Mouse (Mus musculus) hindbrain, embryonic 15.5 days (tissue): ENCODE results near the gene Rmi1. TPM values are rescaled to one million over a fixed set of nuclear protein-coding genes. Genes with fewer than 3 reads are reported as not detected.
"Not testable (repeated sequence)": the region's sequence is repeated elsewhere in the genome, so short reads cannot be mapped to it uniquely, and the experiment has no call there.

Source experiments
- ATAC-seq: fragments of 200-750 bp; cut with Nextera tagmentation; 2 replicates; pipeline ENCODE4 v1.8.0; 2017; ENCODE audit warnings: low read depth, moderate number of reproducible peaks, moderate TSS enrichment; ENCODE audit not compliant: low FRiP score
- H3K27ac ChIP-seq: fragments of 300-500 bp; sonication (generic); replicated peaks from 2 replicates; pipeline ENCODE4 v1.5.1; 2015; ENCODE audit warnings: mild to moderate bottlenecking, inconsistent platforms
- H3K27me3 ChIP-seq: fragments of 300-500 bp; sonication (generic); 2 replicates; pipeline ENCODE4 v1.6.1; 2015; ENCODE audit warnings: control low read depth, inconsistent platforms
- H3K36me3 ChIP-seq: fragments of 300-500 bp; sonication (generic); 2 replicates; pipeline ENCODE4 v1.6.1; 2015; ENCODE audit warnings: control low read depth, inconsistent platforms
- H3K4me1 ChIP-seq: fragments of 300-500 bp; sonication (generic); replicated peaks from 2 replicates; pipeline ENCODE4 v1.6.1; 2015; ENCODE audit warnings: control low read depth, inconsistent platforms
- H3K4me2 ChIP-seq: fragments of 300-500 bp; sonication (generic); 2 replicates; pipeline ENCODE4 v1.6.1; 2015; ENCODE audit warnings: moderate library complexity, mild to moderate bottlenecking, inconsistent platforms
- H3K4me3 ChIP-seq: fragments of 300-500 bp; sonication (generic); 2 replicates; pipeline ENCODE4 v1.5.1; 2015; ENCODE audit warnings: mild to moderate bottlenecking, inconsistent platforms
- H3K9ac ChIP-seq: fragments of 300-500 bp; sonication (generic); 2 replicates; pipeline ENCODE4 v1.6.1; 2015; ENCODE audit warnings: inconsistent platforms
- H3K9me3 ChIP-seq: fragments of 300-500 bp; sonication (generic); 2 replicates; pipeline ENCODE4 v1.6.1; 2016; ENCODE audit warnings: control low read depth, inconsistent platforms
- WGBS: fragments of 180-500 bp; shearing (Covaris S2); methylation state at CpG from one replicate; pipeline ENCODE4 v1.1.7; 2015; 5-methylcytosine and 5-hydroxymethylcytosine counted together
- polyA plus RNA-seq: library from polyadenylated mRNA; unstranded; fragments of >200 nt; fragmentation: Nextera tagmentation; extraction: Ambion mirVana; gene quantifications from 2 replicates; pipeline ENCODE4 v1.2.1, GENCODE M21; 2015

The Rmi1 gene
- polyA plus RNA-seq, 1 experiment from 2014 or later: 21.9 TPM

DNA sequence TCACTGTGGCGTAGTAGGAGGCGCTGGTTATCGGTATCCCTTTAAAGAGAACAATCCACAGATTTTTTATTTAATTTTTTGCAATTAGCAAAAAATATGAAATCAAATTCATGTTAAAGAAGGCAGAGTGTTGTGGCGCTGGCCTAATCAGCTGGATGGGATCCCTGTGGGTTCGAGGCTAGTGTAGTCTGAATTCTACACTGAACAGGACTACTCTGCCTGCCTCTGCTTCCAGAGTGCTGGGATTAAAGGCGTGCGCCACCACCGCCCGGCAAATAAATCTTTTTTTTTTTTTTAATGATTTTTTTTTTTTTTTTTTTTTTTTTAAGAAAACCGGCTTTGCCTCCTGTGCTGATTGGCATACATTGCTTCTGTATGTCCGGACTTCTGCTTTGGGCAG, 17.7 kb upstream of the Rmi1 start:
- Histone ChIP-seq H3K4me2 (peak overlapping the region; percentile 91), H3K4me1 (peaks cover 9% of the 10 kb centered on the region; the same call in 1 of the 2 replicates), H3K27ac (no peak overlapping the region), H3K9me3 (no peaks in the 10 kb centered on the region), H3K9ac (peak overlapping the region; percentile 62), H3K36me3 (peaks cover 27% of the 10 kb centered on the region), H3K4me3 (peak overlapping the region; percentile 57), H3K27me3 (no peaks in the 10 kb centered on the region)
- ATAC-seq: 0 out of 2 replicates have a peak, but pooled peaks have one; percentile 23
- 41% methylated on average over 11 of the region's 11 CpGs for WGBS

GRCm38 (mm10) chr13:58384779-58385546, 17.1 kb upstream of the Rmi1 start, which contains the start of gene 2210016F16Rik:
TSS of gene 2210016F16Rik (minus strand) at chr13:58385225.
- H3K4me1 ChIP-seq: peaks cover 9% of the 10 kb centered on the region; the same call in 1 of the 2 replicates
- peak within 1 kb of the TSS; percentile 47 for H3K27ac ChIP-seq
- peaks cover 32% of the 10 kb centered on the region for H3K36me3 ChIP-seq
- ATAC-seq: peak; percentile 79
- peak within 1 kb of the TSS; percentile 62 for H3K9ac ChIP-seq
- peak within 1 kb of the TSS; percentile 91 for H3K4me2 ChIP-seq
- WGBS: 2% methylated on average over 79 of the region's 80 CpGs
- peak within 1 kb of the TSS; percentile 57 for H3K4me3 ChIP-seq
- H3K9me3 ChIP-seq: no peaks in the 10 kb centered on the region
- no peaks in the 10 kb centered on the region for H3K27me3 ChIP-seq

- Histone ChIP-seq H3K9ac (peak overlapping the region; percentile 62; the same call in 1 of the 2 replicates), H3K36me3 (peaks cover 28% of the 10 kb centered on the region), H3K4me2 (peak overlapping the region; percentile 91), H3K27ac (no peak overlapping the region), H3K27me3 (no peaks in the 10 kb centered on the region), H3K9me3 (no peaks in the 10 kb centered on the region), H3K4me3 (peak overlapping the region; percentile 57), H3K4me1 (peaks cover 9% of the 10 kb centered on the region; the same call in 1 of the 2 replicates)
- ATAC-seq: peak; percentile 42; the same call in 1 of the 2 replicates
- WGBS: 84% methylated on average over 7 of the region's 7 CpGs
Measured at GRCm38 (mm10) chr13:58385547-58385920, 16.5 kb upstream of the Rmi1 start.

GRCm38 (mm10) chr13:58387948-58388347, 14.1 kb upstream of the Rmi1 start:
- no peak overlapping the region for H3K9ac ChIP-seq
- no peak overlapping the region for H3K4me3 ChIP-seq
- H3K9me3 ChIP-seq: no peaks in the 10 kb centered on the region
- H3K4me2 ChIP-seq: no peak overlapping the region
- peaks cover 9% of the 10 kb centered on the region; the same call in 1 of the 2 replicates for H3K4me1 ChIP-seq
- H3K36me3 ChIP-seq: peaks cover 24% of the 10 kb centered on the region
- WGBS: 12% methylated on average over 7 of the region's 7 CpGs
- H3K27ac ChIP-seq: no peak overlapping the region
- H3K27me3 ChIP-seq: no peaks in the 10 kb centered on the region
- no peak; the same call in 1 of the 2 replicates for ATAC-seq

- Histone ChIP-seq H3K4me2 (no peak overlapping the region), H3K9ac (no peak overlapping the region), H3K4me1 (peaks cover 9% of the 10 kb centered on the region; the same call in 1 of the 2 replicates), H3K36me3 (peaks cover 26% of the 10 kb centered on the region), H3K4me3 (no peak overlapping the region), H3K27me3 (no peaks in the 10 kb centered on the region), H3K27ac (no peak overlapping the region), H3K9me3 (no peaks in the 10 kb centered on the region)
- 56% methylated on average over 3 of the region's 3 CpGs for WGBS
- ATAC-seq: no peak
Measured at GRCm38 (mm10) chr13:58388379-58388778, 13.7 kb upstream of the Rmi1 start.

- H3K4me1 ChIP-seq: 0 out of 2 replicates have a peak, but pooled peaks cover 3% of the 10 kb centered on the region
- H3K9ac ChIP-seq: no peak overlapping the region
- no peaks in the 10 kb centered on the region for H3K27me3 ChIP-seq
- H3K36me3 ChIP-seq: peaks cover 36% of the 10 kb centered on the region
- 84% methylated on average over 2 of the region's 2 CpGs for WGBS
- H3K9me3 ChIP-seq: no peaks in the 10 kb centered on the region
- no peak for ATAC-seq
- H3K4me2 ChIP-seq: no peak overlapping the region
- H3K4me3 ChIP-seq: no peak overlapping the region
- H3K27ac ChIP-seq: no peak overlapping the region
Measured at GRCm38 (mm10) chr13:58389324-58389951, 12.6 kb upstream of the Rmi1 start.

DNA sequence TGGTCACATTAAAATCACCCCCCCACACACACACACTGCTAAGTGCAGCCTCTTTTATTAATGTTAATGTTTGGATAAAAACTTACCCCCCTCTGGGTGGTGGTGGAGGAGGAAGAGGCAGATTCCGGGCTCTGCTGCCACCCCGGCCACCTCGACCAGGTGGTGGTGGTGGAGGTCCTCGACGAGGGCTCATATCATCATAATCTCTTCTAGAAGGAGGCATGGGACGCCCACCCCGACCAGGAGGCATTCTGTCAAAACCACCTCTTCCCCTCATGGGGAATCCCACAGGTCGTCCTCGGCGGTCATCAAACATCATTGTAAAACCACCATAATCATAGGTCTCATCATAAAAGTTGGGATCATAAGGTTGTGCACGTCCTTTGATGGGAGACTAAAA, 7.7 kb upstream of the Rmi1 start:
- H3K4me1 ChIP-seq, H3K27ac ChIP-seq, H3K9ac ChIP-seq, H3K4me2 ChIP-seq, H3K4me3 ChIP-seq, H3K27me3 ChIP-seq, ATAC-seq, H3K9me3 ChIP-seq: not testable (repeated sequence)
- WGBS: 85% methylated on average over 11 of the region's 11 CpGs
- H3K36me3 ChIP-seq: peaks cover 70% of the 10 kb centered on the region

- Histone ChIP-seq H3K27me3 (no peaks in the 10 kb centered on the region), H3K4me3 (no peak overlapping the region), H3K9me3 (no peaks in the 10 kb centered on the region), H3K27ac (no peak overlapping the region), H3K9ac (no peak overlapping the region), H3K4me1 (peaks cover 16% of the 10 kb centered on the region), H3K36me3 (peaks cover 55% of the 10 kb centered on the region), H3K4me2 (no peak overlapping the region)
- WGBS: 70% methylated on average over 13 of the region's 13 CpGs
- ATAC-seq: no peak
Measured at GRCm38 (mm10) chr13:58397651-58398050, 4.4 kb upstream of the Rmi1 start.

GRCm38 (mm10) chr13:58400576-58400975, 1.5 kb upstream of the Rmi1 start:
- peak overlapping the region; percentile 100 for H3K9ac ChIP-seq
- peak overlapping the region; percentile 100; the same call in 1 of the 2 replicates for H3K27ac ChIP-seq
- ATAC-seq: no peak
- peak overlapping the region; percentile 87 for H3K4me2 ChIP-seq
- H3K27me3 ChIP-seq: no peaks in the 10 kb centered on the region
- H3K9me3 ChIP-seq: no peaks in the 10 kb centered on the region
- H3K4me1 ChIP-seq: peaks cover 19% of the 10 kb centered on the region
- peak overlapping the region; percentile 94 for H3K4me3 ChIP-seq
- WGBS: 1% methylated on average over 11 of the region's 11 CpGs
- peaks cover 28% of the 10 kb centered on the region for H3K36me3 ChIP-seq

- H3K27ac ChIP-seq: peak overlapping the region; percentile 100
- peak overlapping the region; percentile 87 for H3K4me2 ChIP-seq
- peaks cover 19% of the 10 kb centered on the region for H3K4me1 ChIP-seq
- peaks cover 20% of the 10 kb centered on the region for H3K36me3 ChIP-seq
- H3K4me3 ChIP-seq: peak overlapping the region; percentile 94
- no peaks in the 10 kb centered on the region for H3K27me3 ChIP-seq
- no peaks in the 10 kb centered on the region for H3K9me3 ChIP-seq
- H3K9ac ChIP-seq: peak overlapping the region; percentile 100
- ATAC-seq: peak; percentile 52
- WGBS: under 1% methylated on average over 80 of the region's 100 CpGs
Measured at GRCm38 (mm10) chr13:58401135-58402002, 679 bp upstream of the Rmi1 start.

GRCm38 (mm10) chr13:58402744-58403110, 679 bp downstream of the Rmi1 start:
- H3K9ac ChIP-seq: peak overlapping the region; percentile 100
- peak; percentile 77 for ATAC-seq

More at GRCm38 (mm10) chr13:58402744-58403110, 679 bp downstream of the Rmi1 start:
- no peaks in the 10 kb centered on the region for H3K27me3 ChIP-seq
- H3K27ac ChIP-seq: peak overlapping the region; percentile 100
- H3K4me3 ChIP-seq: peak overlapping the region; percentile 94
- H3K4me2 ChIP-seq: peak overlapping the region; percentile 57
- no peaks in the 10 kb centered on the region for H3K9me3 ChIP-seq
- WGBS: under 1% methylated on average over 27 of the region's 48 CpGs
- H3K36me3 ChIP-seq: peaks cover 11% of the 10 kb centered on the region
- peaks cover 16% of the 10 kb centered on the region for H3K4me1 ChIP-seq
